Mouse (Mus musculus): ENCODE results near the gene 2010315B03Rik. TPM values are rescaled to one million over a fixed set of nuclear protein-coding genes. Genes with fewer than 3 reads are reported as not detected.

The 2010315B03Rik gene
- 10 to 100 TPM; 20.9 to 42.8 TPM for total RNA-seq (2023)

DNA sequence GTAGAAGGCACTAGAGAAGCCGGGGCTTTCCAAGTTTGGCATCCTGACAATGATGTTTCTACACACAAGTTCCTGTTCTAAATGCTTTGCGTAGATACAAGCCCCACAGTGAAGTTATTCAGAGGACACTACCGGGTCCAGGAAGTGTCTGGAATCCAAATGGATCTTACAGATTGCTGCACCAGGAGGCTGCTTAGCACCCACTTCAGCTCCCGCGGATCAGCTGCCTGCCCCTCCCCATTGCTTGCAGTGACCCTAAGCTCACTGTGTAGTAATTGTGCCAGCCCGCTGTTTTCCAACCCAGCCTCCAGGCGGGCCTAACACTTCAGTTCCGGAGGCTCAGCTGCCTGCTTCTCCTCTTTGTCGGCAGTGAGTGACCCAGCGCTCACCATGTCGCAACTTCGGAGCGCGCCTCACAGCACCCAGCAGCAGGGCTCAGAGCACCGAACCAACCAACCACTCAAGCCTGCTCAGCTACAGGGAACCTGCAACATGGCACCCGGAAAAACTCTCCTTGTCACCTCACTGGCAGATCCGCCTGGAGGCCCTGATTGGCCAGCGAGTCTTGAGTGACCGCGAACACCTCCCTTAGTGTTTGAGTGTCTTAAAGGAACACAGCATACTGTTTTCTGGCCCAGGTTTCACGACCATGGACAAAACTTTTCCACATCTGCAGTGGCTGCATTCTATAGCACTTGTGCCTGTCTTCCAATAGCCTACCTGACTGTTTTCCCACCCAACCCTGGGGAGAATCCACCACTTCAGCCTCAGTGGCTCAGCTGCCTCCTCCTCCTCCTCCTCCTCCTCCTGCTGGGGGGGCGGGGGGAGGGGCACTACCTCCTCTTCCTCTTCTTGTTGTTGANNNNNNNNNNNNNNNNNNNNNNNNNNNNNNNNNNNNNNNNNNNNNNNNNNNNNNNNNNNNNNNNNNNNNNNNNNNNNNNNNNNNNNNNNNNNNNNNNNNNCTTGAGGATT is at the start of gene 2010315B03Rik:
Gene 2010315B03Rik, minus strand, starts transcription at position 526 of the 972 bp plus-strand sequence.

Other genes with a start within 250 kb of the 2010315B03Rik start
- under 1 TPM; 0.18 to 0.41 TPM for gene Ccr2, start 210.7 kb downstream of the 2010315B03Rik start, total RNA-seq (2023)
- gene Ccr5, start 191.2 kb downstream of the 2010315B03Rik start, total RNA-seq (2023): 1 to 10 TPM; 3.4 to 10.0 TPM
- gene Ppp2r3d, start 164.2 kb upstream of the 2010315B03Rik start, total RNA-seq (2023): 100 to 1,000 TPM; 309 to 337 TPM
- not detected for gene Gm21836, start 181.1 kb upstream of the 2010315B03Rik start, total RNA-seq (2023)